Mouse (Mus musculus): ENCODE results near the gene Zfyve27. TPM values are rescaled to one million over a fixed set of nuclear protein-coding genes. Genes with fewer than 3 reads are reported as not detected.

Gene Zfyve27
- polyA plus RNA-seq, 1 experiment from 2014 or later, result 78.7 TPM

- WGBS, result 4% methylated on average over 23 of the region's 23 CpGs
- Histone ChIP-seq H3K9ac (replicated peaks; ENCODE audit: low read depth, low read length) (peak overlapping the region; percentile 76), H3K4me2 (ENCODE audit: low read length) (peak overlapping the region; percentile 99), H3K27ac (ENCODE audit: low read length) (peak overlapping the region; percentile 49; the same call in 1 of the 2 replicates), H3K36me3 (ENCODE audit: control insufficient read depth, insufficient read depth) (0 out of 2 replicates have a peak, but pooled peaks cover under 1% of the 10 kb centered on the region), H3K27me3 (replicated peaks; ENCODE audit: control insufficient read depth, insufficient read depth, low read length) (no peaks in the 10 kb centered on the region; the same call in 1 of the 2 replicates), H3K4me1 (replicated peaks; ENCODE audit: control insufficient read depth, insufficient read depth, low read length) (peaks cover 17% of the 10 kb centered on the region), H3K4me3 (replicated peaks; ENCODE audit: low read length) (peak overlapping the region; percentile 73), H3K9me3 (ENCODE audit: control insufficient read depth, low read length) (no peaks in the 10 kb centered on the region)
- ATAC-seq, result no peak
Measured at GRCm38 (mm10) chr19:42128052-42128740, 35.6 kb upstream of the Zfyve27 start.

DNA sequence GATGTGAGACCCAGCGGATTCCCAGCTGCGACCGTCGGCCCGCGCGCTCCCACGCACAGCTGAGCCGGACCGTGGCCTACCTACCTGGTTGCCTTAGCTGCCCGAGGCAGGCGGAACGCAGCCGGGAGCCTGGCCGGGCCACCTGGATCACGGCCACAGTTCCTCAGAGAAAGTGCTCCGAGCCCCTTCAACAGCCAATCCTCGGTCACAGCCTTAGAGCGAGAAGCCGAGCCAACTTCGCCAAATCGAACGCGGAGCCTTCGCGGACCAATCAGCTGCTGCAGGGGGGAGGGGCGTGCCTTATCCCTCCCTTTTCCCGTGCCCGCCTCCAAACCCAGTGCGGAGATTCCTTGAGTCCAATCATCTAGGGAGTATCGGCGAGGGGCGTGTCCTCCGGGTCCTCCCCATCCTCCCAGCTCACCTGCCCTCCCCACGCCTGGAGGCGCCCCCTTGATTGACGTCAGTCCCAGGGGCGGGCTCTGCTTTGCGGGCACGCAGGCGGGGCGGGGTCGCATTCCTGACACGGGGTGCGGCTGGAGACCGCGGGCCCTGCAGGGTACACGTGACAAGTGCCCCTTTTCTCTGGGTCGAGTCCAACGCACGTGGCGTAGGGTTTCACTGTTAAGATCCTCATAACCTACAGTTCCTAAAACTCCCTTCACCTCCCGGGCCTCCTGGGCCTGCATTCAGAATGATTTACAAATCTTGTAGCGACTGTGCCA is 34.8 kb upstream of the Zfyve27 start, which contains the start of gene Avpi1:
Gene Avpi1 (minus strand): TSS at position 273 of the 722 bp plus-strand sequence.
- Histone ChIP-seq H3K36me3 (ENCODE audit: control insufficient read depth, insufficient read depth) (no peaks in the 10 kb centered on the region), H3K27ac (ENCODE audit: low read length) (peak within 1 kb of the TSS; percentile 69), H3K27me3 (replicated peaks; ENCODE audit: control insufficient read depth, insufficient read depth, low read length) (no peaks in the 10 kb centered on the region; the same call in 1 of the 2 replicates), H3K4me1 (replicated peaks; ENCODE audit: control insufficient read depth, insufficient read depth, low read length) (peaks cover 17% of the 10 kb centered on the region), H3K9ac (replicated peaks; ENCODE audit: low read depth, low read length) (peak within 1 kb of the TSS; percentile 76), H3K4me3 (replicated peaks; ENCODE audit: low read length) (peak within 1 kb of the TSS; percentile 73), H3K4me2 (ENCODE audit: low read length) (peak within 1 kb of the TSS; percentile 99), H3K9me3 (ENCODE audit: control insufficient read depth, low read length) (no peaks in the 10 kb centered on the region)
- WGBS, result under 1% methylated on average over 53 of the region's 54 CpGs
- peak; percentile 98 for ATAC-seq

DNA sequence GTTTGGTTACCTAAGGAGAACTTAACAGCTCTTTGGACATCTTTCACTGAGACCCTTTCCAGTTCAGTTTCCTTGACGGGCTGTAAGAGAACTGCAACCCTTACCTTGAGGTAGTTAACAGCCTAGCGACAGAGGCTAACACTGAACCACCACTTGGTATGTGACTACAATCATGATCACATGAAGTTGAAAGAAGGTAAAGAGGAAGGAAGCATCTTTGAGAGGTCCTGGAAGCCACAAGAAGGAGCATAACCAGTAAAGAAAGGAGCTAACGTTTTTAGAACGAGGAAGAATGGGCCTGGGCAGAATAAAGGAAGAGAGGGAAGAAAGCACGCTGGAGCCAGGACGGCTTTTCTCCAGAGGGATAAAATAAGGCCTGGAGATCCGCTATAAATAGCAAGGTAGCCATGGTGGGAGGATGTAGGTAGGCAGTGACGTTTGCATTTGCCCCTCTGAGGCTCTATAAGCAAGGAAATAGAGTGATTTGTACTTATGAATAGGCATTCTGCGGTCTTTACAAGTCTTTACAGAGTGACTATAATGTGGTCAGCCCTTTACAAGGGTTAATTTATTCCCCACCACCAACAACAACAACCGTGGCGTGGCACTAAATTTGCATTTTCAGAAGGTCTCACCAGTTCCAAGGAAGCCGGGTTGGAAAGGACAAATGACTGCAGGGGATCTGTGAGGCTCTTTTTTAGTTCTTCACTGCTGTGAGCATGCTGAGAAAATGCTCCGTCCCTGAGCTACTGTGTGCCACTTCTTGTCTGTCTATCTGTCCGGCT is 34.0 kb upstream of the Zfyve27 start:
- peak overlapping the region; percentile 39 for H3K9ac ChIP-seq (replicated peaks; ENCODE audit: low read depth, low read length)
- H3K4me2 ChIP-seq (ENCODE audit: low read length), result peak overlapping the region; percentile 99
- H3K27ac ChIP-seq (ENCODE audit: low read length), result peak overlapping the region; percentile 69
- peaks cover 17% of the 10 kb centered on the region for H3K4me1 ChIP-seq (replicated peaks; ENCODE audit: control insufficient read depth, insufficient read depth, low read length)
- peak; percentile 17 for ATAC-seq
- no peaks in the 10 kb centered on the region for H3K9me3 ChIP-seq (ENCODE audit: control insufficient read depth, low read length)
- peak overlapping the region; percentile 73 for H3K4me3 ChIP-seq (replicated peaks; ENCODE audit: low read length)
- H3K36me3 ChIP-seq (ENCODE audit: control insufficient read depth, insufficient read depth), result no peaks in the 10 kb centered on the region
- WGBS, result 11% methylated on average over 14 of the region's 14 CpGs
- H3K27me3 ChIP-seq (replicated peaks; ENCODE audit: control insufficient read depth, insufficient read depth, low read length), result no peaks in the 10 kb centered on the region; the same call in 1 of the 2 replicates

GRCm38 (mm10) chr19:42130294-42130606 is 33.5 kb upstream of the Zfyve27 start:
- H3K4me3 ChIP-seq (replicated peaks; ENCODE audit: low read length), result no peak overlapping the region
- no peak overlapping the region for H3K4me2 ChIP-seq (ENCODE audit: low read length)
- no peaks in the 10 kb centered on the region for H3K9me3 ChIP-seq (ENCODE audit: control insufficient read depth, low read length)
- ATAC-seq, result no peak
- 41% methylated on average over 3 of the region's 3 CpGs for WGBS
- H3K27ac ChIP-seq (ENCODE audit: low read length), result no peak overlapping the region
- no peak overlapping the region for H3K9ac ChIP-seq (replicated peaks; ENCODE audit: low read depth, low read length)
- H3K27me3 ChIP-seq (replicated peaks; ENCODE audit: control insufficient read depth, insufficient read depth, low read length), result no peaks in the 10 kb centered on the region; the same call in 1 of the 2 replicates
- H3K36me3 ChIP-seq (ENCODE audit: control insufficient read depth, insufficient read depth), result no peaks in the 10 kb centered on the region
- H3K4me1 ChIP-seq (replicated peaks; ENCODE audit: control insufficient read depth, insufficient read depth, low read length), result peaks cover 17% of the 10 kb centered on the region

GRCm38 (mm10) chr19:42131101-42131500 is 32.6 kb upstream of the Zfyve27 start:
- no peak overlapping the region for H3K4me3 ChIP-seq (replicated peaks; ENCODE audit: low read length)
- H3K27me3 ChIP-seq (replicated peaks; ENCODE audit: control insufficient read depth, insufficient read depth, low read length), result no peaks in the 10 kb centered on the region; the same call in 1 of the 2 replicates
- ATAC-seq, result no peak
- H3K27ac ChIP-seq (ENCODE audit: low read length), result no peak overlapping the region
- H3K9ac ChIP-seq (replicated peaks; ENCODE audit: low read depth, low read length), result no peak overlapping the region
- 67% methylated on average over 5 of the region's 5 CpGs for WGBS
- peaks cover 17% of the 10 kb centered on the region for H3K4me1 ChIP-seq (replicated peaks; ENCODE audit: control insufficient read depth, insufficient read depth, low read length)
- H3K4me2 ChIP-seq (ENCODE audit: low read length), result no peak overlapping the region
- H3K9me3 ChIP-seq (ENCODE audit: control insufficient read depth, low read length), result no peaks in the 10 kb centered on the region
- H3K36me3 ChIP-seq (ENCODE audit: control insufficient read depth, insufficient read depth), result no peaks in the 10 kb centered on the region

GRCm38 (mm10) chr19:42135070-42135469 is 28.7 kb upstream of the Zfyve27 start:
- Histone ChIP-seq H3K9ac (replicated peaks; ENCODE audit: low read depth, low read length) (no peak overlapping the region), H3K4me1 (replicated peaks; ENCODE audit: control insufficient read depth, insufficient read depth, low read length) (0 out of 2 replicates have a peak, but pooled peaks cover 2% of the 10 kb centered on the region), H3K27me3 (replicated peaks; ENCODE audit: control insufficient read depth, insufficient read depth, low read length) (no peaks in the 10 kb centered on the region), H3K4me3 (replicated peaks; ENCODE audit: low read length) (no peak overlapping the region), H3K36me3 (ENCODE audit: control insufficient read depth, insufficient read depth) (no peaks in the 10 kb centered on the region), H3K9me3 (ENCODE audit: control insufficient read depth, low read length) (no peaks in the 10 kb centered on the region), H3K4me2 (ENCODE audit: low read length) (no peak overlapping the region), H3K27ac (ENCODE audit: low read length) (no peak overlapping the region)
- no peak for ATAC-seq

GRCm38 (mm10) chr19:42136126-42136525 is 27.6 kb upstream of the Zfyve27 start:
- no peaks in the 10 kb centered on the region for H3K9me3 ChIP-seq (ENCODE audit: control insufficient read depth, low read length)
- no peak overlapping the region for H3K9ac ChIP-seq (replicated peaks; ENCODE audit: low read depth, low read length)
- H3K4me2 ChIP-seq (ENCODE audit: low read length), result no peak overlapping the region
- no peak overlapping the region for H3K4me3 ChIP-seq (replicated peaks; ENCODE audit: low read length)
- no peaks in the 10 kb centered on the region for H3K4me1 ChIP-seq (replicated peaks; ENCODE audit: control insufficient read depth, insufficient read depth, low read length)
- 16% methylated on average over 5 of the region's 5 CpGs for WGBS
- no peak overlapping the region for H3K27ac ChIP-seq (ENCODE audit: low read length)
- ATAC-seq, result no peak
- H3K36me3 ChIP-seq (ENCODE audit: control insufficient read depth, insufficient read depth), result no peaks in the 10 kb centered on the region
- no peaks in the 10 kb centered on the region for H3K27me3 ChIP-seq (replicated peaks; ENCODE audit: control insufficient read depth, insufficient read depth, low read length)

DNA sequence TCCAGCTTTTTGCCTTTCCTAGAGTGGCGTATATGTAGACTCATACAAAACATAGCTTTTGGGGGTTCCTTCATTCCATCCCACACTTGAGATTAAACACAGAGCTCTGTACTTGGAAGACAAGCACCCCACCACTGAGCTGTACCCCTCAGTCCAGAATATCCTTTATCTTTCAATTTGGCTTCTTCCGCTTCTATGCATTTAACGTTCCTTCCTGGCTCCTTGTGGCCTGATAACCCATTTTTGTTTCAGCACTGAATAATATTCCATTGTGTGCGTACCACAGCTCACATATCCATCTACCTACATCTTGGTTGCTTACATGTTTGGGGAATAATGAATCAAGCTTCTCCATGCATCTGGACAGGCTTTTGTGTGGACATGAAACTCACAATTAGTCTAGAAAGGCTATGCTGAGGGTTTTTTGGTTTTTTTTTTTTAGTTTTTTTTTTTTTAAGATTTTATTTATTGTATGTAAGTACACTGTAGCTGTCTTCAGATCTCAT is 26.5 kb upstream of the Zfyve27 start:
- no peaks in the 10 kb centered on the region for H3K9me3 ChIP-seq (ENCODE audit: control insufficient read depth, low read length)
- H3K4me1 ChIP-seq (replicated peaks; ENCODE audit: control insufficient read depth, insufficient read depth, low read length), result no peaks in the 10 kb centered on the region
- no peak overlapping the region for H3K4me3 ChIP-seq (replicated peaks; ENCODE audit: low read length)
- ATAC-seq, result no peak
- no peaks in the 10 kb centered on the region for H3K27me3 ChIP-seq (replicated peaks; ENCODE audit: control insufficient read depth, insufficient read depth, low read length)
- H3K27ac ChIP-seq (ENCODE audit: low read length), result no peak overlapping the region
- no peak overlapping the region for H3K9ac ChIP-seq (replicated peaks; ENCODE audit: low read depth, low read length)
- 91% methylated on average over 4 of the region's 4 CpGs for WGBS
- no peak overlapping the region for H3K4me2 ChIP-seq (ENCODE audit: low read length)
- H3K36me3 ChIP-seq (ENCODE audit: control insufficient read depth, insufficient read depth), result no peaks in the 10 kb centered on the region

Data from forebrain, embryonic 16.5 days (tissue).